Mouse (Mus musculus): ENCODE data around the gene Rhobtb3. TPM values are rescaled to one million over a fixed set of nuclear protein-coding genes. Genes with fewer than 3 reads are reported as not detected.
"Not testable (repeated sequence)": the region's sequence is repeated elsewhere in the genome, so short reads cannot be mapped to it uniquely, and the experiment has no call there.

Gene Rhobtb3
- total RNA-seq, 2 experiments from 2014 or later: 40.1 to 43.0 TPM

- no peak for DNase-seq (ENCODE audit: low spot score in 2 of 2)
Observed at GRCm38 (mm10) chr13:75930023-75930422, 13.7 kb downstream of the Rhobtb3 start.

DNA sequence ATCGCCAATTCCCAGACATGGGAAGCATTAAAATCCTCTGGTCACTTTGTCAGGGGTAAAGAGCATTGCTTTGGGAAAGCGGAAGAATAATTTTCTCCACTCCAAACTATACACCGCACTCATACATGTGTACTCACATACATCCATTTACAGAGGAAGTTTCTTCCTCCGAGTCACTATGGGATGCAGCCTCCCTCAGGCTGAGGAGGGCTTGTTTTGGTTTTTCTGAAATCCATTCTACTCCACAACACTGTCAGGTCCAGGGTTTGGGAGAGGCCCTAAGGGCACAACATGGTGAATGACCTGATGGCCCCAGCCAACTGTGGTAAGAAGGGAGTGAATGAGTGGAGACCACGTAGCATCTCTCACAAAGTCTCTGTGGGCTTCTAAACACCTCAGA, 14.7 kb downstream of the Rhobtb3 start:
- DNase-seq (ENCODE audit: low spot score in 2 of 2): not testable (repeated sequence)

DNA sequence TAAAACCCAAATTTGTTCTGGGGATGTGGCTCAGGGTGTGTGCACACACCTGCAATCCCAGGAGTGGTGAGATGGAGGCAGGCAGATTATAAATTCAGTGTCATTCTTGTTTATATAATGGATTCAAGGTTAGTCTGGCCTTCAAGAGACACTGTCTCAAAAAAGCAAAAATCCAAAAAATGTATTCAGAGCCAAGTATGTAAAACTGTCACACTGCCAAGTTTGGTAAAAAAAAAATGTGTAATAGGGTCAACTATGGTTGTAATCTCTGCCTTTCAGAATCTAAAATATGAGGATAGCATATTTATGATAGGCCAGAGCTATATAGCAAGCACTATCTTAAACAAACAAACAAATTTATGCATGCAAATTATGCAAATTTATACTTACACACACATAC, 15.8 kb downstream of the Rhobtb3 start:
- no peak for DNase-seq (ENCODE audit: low spot score in 2 of 2)

DNA sequence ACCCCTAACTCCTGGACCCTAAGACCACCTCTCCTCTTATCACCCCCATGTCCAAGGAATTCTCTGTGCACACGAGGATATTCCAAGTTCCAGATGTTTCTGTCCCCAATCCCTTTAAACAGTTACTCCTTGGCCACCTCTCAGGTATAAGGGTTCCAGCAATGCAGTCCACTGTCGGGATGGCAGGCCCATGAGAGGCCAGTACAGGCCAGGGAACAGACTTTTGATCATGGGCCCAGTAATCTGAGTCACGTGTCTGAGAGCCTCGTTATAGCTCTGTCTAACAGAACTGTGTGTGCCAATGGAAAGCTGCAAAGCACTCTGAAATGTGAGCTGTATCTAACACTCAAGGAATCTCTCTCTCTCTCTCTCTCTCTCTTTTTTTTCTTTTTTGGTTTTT, 29.6 kb downstream of the Rhobtb3 start:
- DNase-seq (ENCODE audit: low spot score in 2 of 2): no peak

- DNase-seq (ENCODE audit: low spot score in 2 of 2): no peak
Observed at GRCm38 (mm10) chr13:75908187-75908586, 35.5 kb downstream of the Rhobtb3 start.

GRCm38 (mm10) chr13:75907133-75907532, 36.6 kb downstream of the Rhobtb3 start:
- DNase-seq (ENCODE audit: low spot score in 2 of 2): no peak

- DNase-seq (ENCODE audit: low spot score in 2 of 2): no peak
Observed at GRCm38 (mm10) chr13:75904660-75905059, 39.1 kb downstream of the Rhobtb3 start.

DNA sequence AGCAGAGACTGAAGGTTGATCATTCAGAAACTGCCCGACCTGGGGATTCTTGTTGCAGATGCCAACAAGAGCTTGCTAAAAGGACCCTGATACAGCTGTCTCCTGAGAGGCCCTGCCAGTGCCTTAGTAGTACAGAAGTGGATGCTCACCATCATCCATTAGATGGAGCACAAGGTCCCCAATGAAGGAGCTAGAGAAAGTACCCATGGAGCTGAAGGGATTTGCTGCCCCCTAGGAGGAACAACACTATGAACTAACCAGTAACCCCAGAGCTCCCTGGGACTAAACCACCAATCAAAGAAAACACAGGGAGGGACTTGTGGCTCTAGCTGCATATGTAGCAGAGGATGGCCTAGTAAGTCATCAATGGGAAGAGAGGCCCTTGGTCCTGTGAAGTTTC, 42.8 kb downstream of the Rhobtb3 start:
- not testable (repeated sequence) for DNase-seq (ENCODE audit: low spot score in 2 of 2)

- DNase-seq (ENCODE audit: low spot score in 2 of 2): no peak
Observed at GRCm38 (mm10) chr13:75892876-75893275, 50.8 kb downstream of the Rhobtb3 start.

- DNase-seq (ENCODE audit: low spot score in 2 of 2): no peak
Observed at GRCm38 (mm10) chr13:75892291-75892690, 51.4 kb downstream of the Rhobtb3 start.

DNA sequence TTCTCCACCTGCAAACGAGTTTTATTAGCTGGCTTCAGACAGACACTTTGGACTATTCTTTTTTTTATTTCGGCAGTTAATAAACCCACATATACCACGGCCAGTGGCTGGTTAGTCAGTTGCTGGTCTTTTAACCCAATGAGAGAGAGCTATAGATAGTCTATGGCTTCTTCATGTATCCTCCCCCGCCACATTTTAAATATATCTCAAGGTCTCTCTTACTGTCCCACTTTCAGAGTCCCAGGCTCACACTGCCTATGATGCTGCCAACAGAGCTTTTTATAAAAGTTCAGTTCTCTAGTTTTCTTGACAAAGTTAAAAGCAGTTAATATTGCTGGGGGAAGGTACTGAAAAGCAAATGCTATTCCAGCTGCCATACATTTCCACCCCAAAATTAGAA, 51.9 kb downstream of the Rhobtb3 start:
- DNase-seq (ENCODE audit: low spot score in 2 of 2): no peak

- no peak for DNase-seq (ENCODE audit: low spot score in 2 of 2)
Observed at GRCm38 (mm10) chr13:75883792-75884191, 59.9 kb downstream of the Rhobtb3 start.

GRCm38 (mm10) chr13:75880501-75880900, 63.2 kb downstream of the Rhobtb3 start:
- no peak for DNase-seq (ENCODE audit: low spot score in 2 of 2)

GRCm38 (mm10) chr13:75879756-75880155, 64.0 kb downstream of the Rhobtb3 start:
- DNase-seq (ENCODE audit: low spot score in 2 of 2): no peak

- no peak for DNase-seq (ENCODE audit: low spot score in 2 of 2)
Observed at GRCm38 (mm10) chr13:75877907-75878306, 65.8 kb downstream of the Rhobtb3 start.

GRCm38 (mm10) chr13:75876592-75876991, 67.1 kb downstream of the Rhobtb3 start:
- DNase-seq (ENCODE audit: low spot score in 2 of 2): no peak

- DNase-seq (ENCODE audit: low spot score in 2 of 2): not testable (repeated sequence)
Observed at GRCm38 (mm10) chr13:75876188-75876587, 67.5 kb downstream of the Rhobtb3 start.

GRCm38 (mm10) chr13:75874608-75875376, 68.9 kb downstream of the Rhobtb3 start:
- DNase-seq (ENCODE audit: low spot score in 2 of 2): no peak

DNA sequence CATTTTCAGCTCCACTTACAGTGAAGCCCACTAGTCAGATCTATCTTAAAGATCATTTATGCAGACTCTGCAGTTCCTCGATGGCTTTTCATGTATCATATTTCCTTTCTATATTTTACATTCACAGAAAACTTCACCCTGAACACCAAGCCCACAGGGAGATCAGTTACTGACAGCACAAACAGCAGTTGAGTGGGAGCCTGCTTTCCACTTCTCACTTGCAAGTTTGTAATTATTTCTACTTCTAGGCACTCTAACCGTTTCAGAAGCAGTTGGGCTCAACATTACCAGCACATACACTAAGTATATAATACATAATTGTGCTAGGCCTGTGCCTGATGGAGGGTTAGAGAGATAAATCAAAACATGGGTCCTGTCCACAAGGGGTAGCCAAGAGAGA, 75.8 kb downstream of the Rhobtb3 start:
- DNase-seq (ENCODE audit: low spot score in 2 of 2): no peak

DNA sequence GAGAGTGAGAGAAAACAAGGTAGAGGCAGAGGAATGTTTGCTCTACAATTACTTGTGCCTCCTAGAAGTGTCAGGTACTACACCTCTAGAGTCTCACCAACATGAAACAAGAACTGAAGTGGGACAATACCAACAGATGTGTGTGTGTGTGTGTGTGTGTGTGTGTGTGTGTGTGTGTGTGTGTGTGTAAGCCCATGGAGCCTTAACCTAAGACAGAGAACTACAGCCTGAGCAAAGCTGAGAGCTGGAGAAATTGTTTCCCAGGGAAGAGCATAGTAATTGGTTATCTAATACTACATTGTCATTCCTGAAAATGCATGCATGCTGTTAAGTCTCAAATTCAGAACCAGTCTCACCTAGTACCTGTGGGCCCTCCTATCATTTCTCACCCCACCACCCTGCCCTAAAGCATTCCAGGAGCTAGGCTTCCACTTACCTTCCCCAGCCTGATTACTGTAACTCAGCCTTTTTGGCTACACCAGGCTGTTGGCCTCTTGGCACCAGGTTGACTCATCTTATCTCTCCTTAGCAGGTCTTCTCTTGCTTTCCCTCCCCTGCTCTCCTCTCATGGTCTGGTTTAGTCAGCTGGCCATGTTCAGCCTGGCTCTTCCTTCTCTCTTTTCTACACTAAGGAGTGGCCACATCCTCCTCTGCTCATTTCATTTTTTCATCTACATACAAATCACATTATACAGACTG, 78.1 kb downstream of the Rhobtb3 start:
- no peak for DNase-seq (ENCODE audit: low spot score in 2 of 2)

GRCm38 (mm10) chr13:75859264-75859844, 84.4 kb downstream of the Rhobtb3 start:
- no peak for DNase-seq (ENCODE audit: low spot score in 2 of 2)

GRCm38 (mm10) chr13:75853118-75853517, 90.6 kb downstream of the Rhobtb3 start:
- no peak for DNase-seq (ENCODE audit: low spot score in 2 of 2)
